Mouse (Mus musculus): Measurements from ENCODE around the gene Tec.

DNA sequence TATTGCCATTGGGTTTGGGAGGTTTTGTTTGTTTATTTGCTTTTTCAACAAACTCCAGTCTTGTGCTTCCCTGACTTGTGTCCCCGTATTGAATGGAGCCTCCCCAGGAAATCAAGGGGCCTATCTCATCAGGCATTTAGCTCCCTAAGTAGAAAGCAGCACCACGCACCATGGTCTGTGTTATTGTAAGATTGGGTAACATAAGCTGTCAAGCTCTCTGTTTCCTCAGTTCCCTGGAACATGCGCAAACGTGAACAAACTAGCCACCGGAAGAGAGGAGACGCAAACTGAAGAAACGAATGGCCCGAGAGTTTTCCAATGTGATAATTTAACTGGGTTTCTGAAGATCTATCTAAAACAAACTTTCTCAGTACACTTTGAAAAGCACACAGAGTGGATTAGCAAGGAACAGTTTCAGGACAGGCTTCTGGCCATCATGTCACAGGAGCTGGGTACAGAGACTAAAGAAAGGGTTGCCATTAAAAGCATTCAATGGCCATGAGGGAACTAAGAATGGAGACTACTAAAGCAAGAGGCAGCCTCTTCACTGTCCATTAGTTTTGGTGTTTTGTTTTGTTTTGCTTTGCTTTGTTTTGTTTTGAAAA, 48.1 kb downstream of the Tec start:
- TF ChIP-seq CTCF (IDR thresholded peaks at IDR 0.05; ENCODE audit: borderline replicate concordance, extremely low read depth, insufficient read depth, insufficient read length) (no peak), POLR2A (IDR thresholded peaks at IDR 0.05; ENCODE audit: borderline replicate concordance, extremely low read depth, insufficient read depth, insufficient read length, poor library complexity, severe bottlenecking) (no peak)
